Mouse (Mus musculus) embryo, embryonic 10 days (tissue): ENCODE measurements at regions not wholly inside any gene's neighbourhood (a gene's known extent, or its start where the extent isn't known, plus 50 kb on each side); places are given as distances from the start of the nearest gene placed in this dataset.

Source experiments
- DNase-seq: peaks from one replicate; pipeline ENCODE4 v3.0.0-alpha.2; 2015; ENCODE audit warnings: low spot score

DNA sequence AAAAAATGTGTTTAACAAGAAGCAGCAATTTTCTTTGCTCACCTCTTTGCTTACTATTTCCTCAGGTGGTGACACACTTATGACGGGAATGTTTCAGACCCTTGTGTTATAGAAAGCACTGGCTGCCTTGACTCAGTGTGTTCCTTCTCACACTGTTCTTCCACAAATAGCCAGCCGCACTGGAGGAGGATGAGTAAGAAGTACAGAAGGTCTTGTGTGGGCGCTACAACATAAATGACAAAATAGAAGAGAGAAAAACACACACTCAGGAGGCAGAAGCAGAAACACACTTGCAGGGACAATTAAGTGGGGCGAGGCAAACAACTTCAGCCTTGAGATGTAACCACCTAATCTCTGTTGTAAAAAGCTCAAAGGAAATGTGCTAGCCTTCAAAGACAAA lies 292.2 kb upstream of the Pkn2 start:
- no peak for DNase-seq

DNA sequence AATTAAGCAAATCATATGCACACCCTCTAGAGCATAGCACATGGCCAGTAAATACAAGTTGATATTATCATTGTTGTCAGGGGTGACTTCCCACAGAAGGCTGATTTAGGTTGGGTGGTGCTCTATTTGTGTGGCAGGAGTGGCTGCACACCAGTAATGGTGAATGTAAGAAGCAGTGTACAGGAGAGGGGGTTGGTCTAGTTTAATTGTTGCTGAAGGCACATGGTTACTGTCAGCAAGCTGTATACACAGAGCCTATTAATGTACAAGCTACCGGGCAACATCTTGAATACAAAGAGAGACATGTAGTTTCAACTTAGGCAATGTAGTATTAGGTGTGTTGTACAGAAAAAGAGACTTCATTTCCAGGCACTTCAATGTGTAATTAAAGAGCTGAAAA lies 280.6 kb upstream of the Pkn2 start:
- DNase-seq: no peak

- DNase-seq: no peak
Observed at GRCm38 (mm10) chr3:143161993-143162392, 280.2 kb upstream of the Pkn2 start.

DNA sequence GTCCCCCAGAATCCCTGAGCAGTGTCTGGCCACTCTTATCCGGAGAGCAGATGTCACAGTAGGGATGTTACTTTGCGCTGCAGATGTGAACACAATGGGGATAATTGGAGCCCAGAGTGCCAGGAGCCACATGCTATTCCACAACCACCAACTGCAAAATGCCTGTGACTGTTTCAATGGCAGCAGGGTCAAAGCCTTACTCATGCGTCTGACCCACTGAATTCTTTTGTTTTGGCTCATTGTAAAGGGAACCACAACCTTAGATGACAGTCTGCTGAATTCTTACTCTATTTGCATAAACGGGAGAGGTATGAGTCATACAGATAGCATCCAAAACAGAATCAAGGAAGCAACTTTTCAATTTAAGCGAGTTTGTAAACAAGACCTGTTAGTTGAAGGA lies 276.8 kb upstream of the Pkn2 start:
- peak; percentile 31 for DNase-seq

- no peak for DNase-seq
Observed at GRCm38 (mm10) chr3:143156733-143157524, 275.1 kb upstream of the Pkn2 start.

DNA sequence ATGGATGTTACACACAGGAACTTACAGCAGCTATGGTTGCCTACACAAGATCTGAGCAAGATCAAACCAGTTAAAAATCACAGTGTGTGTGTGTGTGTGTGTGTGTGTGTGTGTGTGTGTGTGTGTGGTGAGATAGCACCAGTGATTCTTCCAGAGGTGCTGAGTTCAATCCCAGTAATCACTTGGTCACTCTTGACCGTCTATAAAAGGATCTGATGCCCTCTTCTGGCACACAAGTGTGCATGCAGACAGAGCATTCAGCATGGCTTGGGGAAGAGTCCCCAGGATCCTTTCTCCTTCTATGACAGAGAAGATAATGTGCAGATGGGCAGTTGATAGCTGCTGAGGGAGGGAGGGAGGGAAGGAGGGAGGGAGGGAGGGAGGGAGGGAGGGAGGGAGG lies 274.4 kb upstream of the Pkn2 start:
- DNase-seq: peak; percentile 30

DNA sequence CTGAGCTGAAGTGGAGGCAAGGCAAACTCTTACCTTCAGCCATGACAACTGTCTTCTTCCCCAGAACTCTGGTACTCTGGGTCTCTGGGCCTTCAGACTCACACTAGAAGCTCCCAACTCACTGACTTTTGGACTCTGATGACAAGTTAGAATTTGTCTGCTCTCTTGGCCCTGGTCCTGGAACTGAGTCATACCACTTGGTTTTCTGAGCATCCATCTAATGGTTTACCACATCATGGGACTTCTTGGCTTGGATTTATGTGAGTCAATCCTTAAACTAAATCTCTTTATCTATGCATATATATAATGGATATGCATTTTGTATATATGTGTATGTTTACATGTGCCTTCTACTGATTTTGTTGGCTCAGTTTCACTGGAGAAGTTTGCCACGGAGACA lies 273.8 kb upstream of the Pkn2 start:
- DNase-seq: no peak

DNA sequence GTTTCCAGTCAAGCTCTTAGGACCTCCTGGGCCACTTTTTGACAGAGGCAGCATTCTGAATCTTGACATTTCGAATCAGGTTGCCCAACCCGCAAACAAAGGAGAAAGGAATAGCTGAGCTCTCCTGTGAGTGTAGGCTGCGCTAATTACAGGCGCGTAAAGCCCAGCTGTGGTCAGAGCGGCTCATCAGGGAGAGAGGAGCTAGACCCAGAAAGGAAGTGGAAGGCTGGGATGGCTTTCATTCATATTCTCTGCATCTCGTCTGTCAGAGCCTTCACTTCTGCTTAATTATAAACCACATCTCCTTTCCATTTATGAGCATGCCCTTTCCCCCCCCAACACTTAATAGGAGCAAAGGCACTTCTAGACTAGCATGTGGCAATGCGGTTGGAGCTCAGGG lies 265.7 kb upstream of the Pkn2 start:
- DNase-seq: peak; percentile 54

DNA sequence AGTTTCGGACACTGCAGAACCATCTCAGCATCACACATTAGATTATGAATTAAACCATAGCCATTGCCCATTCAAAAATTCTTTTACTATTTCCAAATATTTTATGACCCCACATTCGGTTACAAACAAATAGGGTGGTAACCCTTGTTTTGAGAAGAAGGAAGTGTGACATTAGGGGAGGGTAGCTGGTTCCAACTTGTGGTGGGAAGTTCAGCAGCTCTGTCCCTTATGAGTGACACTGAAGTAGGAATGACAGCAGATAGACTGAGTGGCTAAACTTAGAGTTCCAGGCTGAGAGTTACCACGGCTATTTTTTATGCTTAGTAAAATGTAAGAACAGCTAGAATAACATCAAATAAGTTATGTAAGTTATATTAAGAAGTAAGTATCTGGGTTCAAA lies 257.1 kb upstream of the Pkn2 start:
- no peak for DNase-seq

GRCm38 (mm10) chr3:143134528-143134927 lies 252.7 kb upstream of the Pkn2 start:
- DNase-seq: no peak

DNA sequence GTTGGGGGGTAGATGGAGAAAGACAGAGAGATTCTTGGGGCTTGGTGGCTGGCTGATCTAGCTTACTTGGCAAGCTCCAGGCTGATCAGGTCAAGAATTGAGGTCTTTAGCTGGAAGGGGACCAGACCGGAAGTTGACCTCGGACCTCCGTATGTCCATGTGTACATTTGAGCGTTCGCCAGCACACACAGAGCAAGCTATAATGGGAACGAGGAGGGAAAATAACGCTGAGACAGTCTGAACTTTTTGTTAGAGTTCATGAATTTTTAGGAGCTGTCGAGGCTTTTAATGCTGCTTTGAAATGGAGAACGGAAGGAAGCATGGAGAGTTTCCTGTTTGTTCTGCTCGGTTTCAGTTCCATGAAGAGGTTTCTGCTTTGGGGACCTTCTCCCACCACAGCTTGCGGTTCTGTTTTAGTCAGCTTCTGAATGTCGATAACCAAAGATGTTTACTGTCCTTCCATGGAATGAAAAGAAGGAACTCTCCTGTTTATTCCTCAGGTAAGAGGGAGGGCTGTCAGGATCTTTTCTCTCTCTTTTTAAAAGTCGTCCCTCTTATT lies 226.0 kb upstream of the Pkn2 start:
- no peak for DNase-seq

GRCm38 (mm10) chr3:143104734-143105133 lies 222.9 kb upstream of the Pkn2 start:
- DNase-seq: peak; percentile 47

- no peak for DNase-seq
Observed at GRCm38 (mm10) chr3:143103333-143103732, 221.5 kb upstream of the Pkn2 start.

GRCm38 (mm10) chr3:143100810-143101645 lies 219.2 kb upstream of the Pkn2 start:
- DNase-seq: peak; percentile 36

DNA sequence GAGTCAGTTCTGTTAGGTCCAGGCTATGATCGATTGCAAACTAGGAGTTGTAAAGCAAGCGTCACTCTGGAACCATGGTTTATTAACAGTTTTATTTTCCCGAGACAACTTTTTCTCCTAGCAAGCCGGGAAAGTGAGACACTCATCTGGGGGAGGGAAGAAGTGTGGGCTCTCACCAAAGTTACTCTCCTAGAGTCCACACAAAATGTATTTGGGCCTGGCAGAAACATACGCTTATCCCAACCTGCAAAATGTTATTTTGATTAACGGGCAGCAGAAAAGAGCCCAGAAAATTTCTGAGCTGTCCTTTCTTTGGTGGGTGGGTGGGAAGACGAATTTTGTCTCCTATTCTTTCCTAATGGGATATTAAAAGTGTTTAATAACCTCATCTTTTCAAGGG lies 218.4 kb upstream of the Pkn2 start:
- no peak for DNase-seq

DNA sequence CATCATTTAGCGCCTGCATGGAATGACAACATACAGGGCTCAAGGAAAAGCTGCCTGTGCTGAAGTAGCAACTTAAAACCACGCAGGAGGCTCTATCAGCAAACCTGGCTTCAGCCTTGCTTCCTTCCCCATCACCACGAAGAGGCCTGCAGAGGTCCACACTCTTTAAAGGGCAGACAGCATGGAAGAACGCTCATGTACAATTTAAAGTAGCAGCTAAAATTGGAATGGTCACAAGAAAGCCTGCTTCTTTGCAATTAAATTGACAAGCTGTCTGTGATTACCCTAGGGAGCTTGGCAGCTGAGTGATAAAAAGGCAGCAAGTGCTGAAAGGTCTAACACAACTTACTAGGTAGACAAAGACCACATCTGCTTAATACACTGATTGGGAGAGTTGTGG lies 210.4 kb upstream of the Pkn2 start:
- peak; percentile 35 for DNase-seq

GRCm38 (mm10) chr3:143090886-143091285 lies 209.1 kb upstream of the Pkn2 start:
- DNase-seq: peak; percentile 48

- no peak for DNase-seq
Observed at GRCm38 (mm10) chr3:143090316-143090715, 208.5 kb upstream of the Pkn2 start.

- DNase-seq: no peak
Observed at GRCm38 (mm10) chr3:143087786-143088185, 206.0 kb upstream of the Pkn2 start.

- no peak for DNase-seq
Observed at GRCm38 (mm10) chr3:143078310-143078709, 196.5 kb upstream of the Pkn2 start.

- no peak for DNase-seq
Observed at GRCm38 (mm10) chr3:143071839-143072373, 190.1 kb upstream of the Pkn2 start.

GRCm38 (mm10) chr3:143054858-143055257 lies 173.1 kb upstream of the Pkn2 start:
- DNase-seq: no peak
